Mouse (Mus musculus): Measurements from ENCODE around the gene Cyb5r2.

GRCm38 (mm10) chr7:107745111-107745510 lies 12.7 kb downstream of the Cyb5r2 start:
- no peak for TF ChIP-seq CTCF (IDR thresholded peaks at IDR 0.05; ENCODE audit: low read depth, low read length)
- TF ChIP-seq POLR2AphosphoS5 (IDR thresholded peaks at IDR 0.05; ENCODE audit: insufficient replicate concordance, low read depth, low read length) = no peak
- TF ChIP-seq GATA2 (IDR thresholded peaks at IDR 0.05; ENCODE audit: borderline replicate concordance, low read depth, low read length) = no peak
